Mouse (Mus musculus): ENCODE results near the gene Ubap1l. TPM values are rescaled to one million over a fixed set of nuclear protein-coding genes. Genes with fewer than 3 reads are reported as not detected.

The Ubap1l gene
- polyA plus RNA-seq, 1 experiment, result 10.3 TPM

- TF ChIP-seq CTCF (IDR thresholded peaks at IDR 0.05; ENCODE audit: borderline replicate concordance, extremely low read depth, insufficient read depth, insufficient read length), result no peak
- TF ChIP-seq POLR2A (IDR thresholded peaks at IDR 0.05; ENCODE audit: borderline replicate concordance, extremely low read depth, insufficient read depth, insufficient read length, poor library complexity, severe bottlenecking), result no peak
- peak; percentile 42 for DNase-seq (ENCODE audit: low read depth)
Measured at GRCm38 (mm10) chr9:65346476-65347111, 14.2 kb upstream of the Ubap1l start.

- DNase-seq (ENCODE audit: low read depth), result no peak
- no peak for TF ChIP-seq CTCF (IDR thresholded peaks at IDR 0.05; ENCODE audit: borderline replicate concordance, extremely low read depth, insufficient read depth, insufficient read length)
- no peak for TF ChIP-seq POLR2A (IDR thresholded peaks at IDR 0.05; ENCODE audit: borderline replicate concordance, extremely low read depth, insufficient read depth, insufficient read length, poor library complexity, severe bottlenecking)
Measured at GRCm38 (mm10) chr9:65347112-65347850, 13.6 kb upstream of the Ubap1l start.

- TF ChIP-seq POLR2A (IDR thresholded peaks at IDR 0.05; ENCODE audit: borderline replicate concordance, extremely low read depth, insufficient read depth, insufficient read length, poor library complexity, severe bottlenecking) (no peak), CTCF (IDR thresholded peaks at IDR 0.05; ENCODE audit: borderline replicate concordance, extremely low read depth, insufficient read depth, insufficient read length) (no peak)
- DNase-seq (ENCODE audit: low read depth), result no peak
Measured at GRCm38 (mm10) chr9:65353251-65353650, 7.6 kb upstream of the Ubap1l start.

GRCm38 (mm10) chr9:65356561-65356960 is 4.3 kb upstream of the Ubap1l start:
- no peak for TF ChIP-seq CTCF (IDR thresholded peaks at IDR 0.05; ENCODE audit: borderline replicate concordance, extremely low read depth, insufficient read depth, insufficient read length)
- TF ChIP-seq POLR2A (IDR thresholded peaks at IDR 0.05; ENCODE audit: borderline replicate concordance, extremely low read depth, insufficient read depth, insufficient read length, poor library complexity, severe bottlenecking), result no peak
- DNase-seq (ENCODE audit: low read depth), result no peak

GRCm38 (mm10) chr9:65356971-65357370 is 3.9 kb upstream of the Ubap1l start:
- TF ChIP-seq CTCF (IDR thresholded peaks at IDR 0.05; ENCODE audit: borderline replicate concordance, extremely low read depth, insufficient read depth, insufficient read length) (no peak), POLR2A (IDR thresholded peaks at IDR 0.05; ENCODE audit: borderline replicate concordance, extremely low read depth, insufficient read depth, insufficient read length, poor library complexity, severe bottlenecking) (no peak)
- no peak for DNase-seq (ENCODE audit: low read depth)

GRCm38 (mm10) chr9:65358956-65359480 is 1.8 kb upstream of the Ubap1l start:
- no peak for DNase-seq (ENCODE audit: low read depth)
- TF ChIP-seq POLR2A (IDR thresholded peaks at IDR 0.05; ENCODE audit: borderline replicate concordance, extremely low read depth, insufficient read depth, insufficient read length, poor library complexity, severe bottlenecking) (no peak), CTCF (IDR thresholded peaks at IDR 0.05; ENCODE audit: borderline replicate concordance, extremely low read depth, insufficient read depth, insufficient read length) (no peak)

- TF ChIP-seq POLR2A (IDR thresholded peaks at IDR 0.05; ENCODE audit: borderline replicate concordance, extremely low read depth, insufficient read depth, insufficient read length, poor library complexity, severe bottlenecking) (no peak), CTCF (IDR thresholded peaks at IDR 0.05; ENCODE audit: borderline replicate concordance, extremely low read depth, insufficient read depth, insufficient read length) (no peak)
Measured at GRCm38 (mm10) chr9:65363684-65364083, 2.8 kb downstream of the Ubap1l start.

GRCm38 (mm10) chr9:65365721-65366120 is 4.9 kb downstream of the Ubap1l start:
- no peak for DNase-seq (ENCODE audit: low read depth)
- no peak for TF ChIP-seq CTCF (IDR thresholded peaks at IDR 0.05; ENCODE audit: borderline replicate concordance, extremely low read depth, insufficient read depth, insufficient read length)
- TF ChIP-seq POLR2A (IDR thresholded peaks at IDR 0.05; ENCODE audit: borderline replicate concordance, extremely low read depth, insufficient read depth, insufficient read length, poor library complexity, severe bottlenecking), result no peak

More at GRCm38 (mm10) chr9:65363684-65364083, 2.8 kb downstream of the Ubap1l start:
- DNase-seq (ENCODE audit: low read depth), result no peak

GRCm38 (mm10) chr9:65371756-65372155 is 10.9 kb downstream of the Ubap1l start:
- TF ChIP-seq POLR2A (IDR thresholded peaks at IDR 0.05; ENCODE audit: borderline replicate concordance, extremely low read depth, insufficient read depth, insufficient read length, poor library complexity, severe bottlenecking), result no peak
- TF ChIP-seq CTCF (IDR thresholded peaks at IDR 0.05; ENCODE audit: borderline replicate concordance, extremely low read depth, insufficient read depth, insufficient read length), result no peak
- no peak for DNase-seq (ENCODE audit: low read depth)

GRCm38 (mm10) chr9:65372449-65372848 is 11.6 kb downstream of the Ubap1l start:
- DNase-seq (ENCODE audit: low read depth), result peak; percentile 16
- TF ChIP-seq POLR2A (IDR thresholded peaks at IDR 0.05; ENCODE audit: borderline replicate concordance, extremely low read depth, insufficient read depth, insufficient read length, poor library complexity, severe bottlenecking) (no peak), CTCF (IDR thresholded peaks at IDR 0.05; ENCODE audit: borderline replicate concordance, extremely low read depth, insufficient read depth, insufficient read length) (peak; percentile 35; the same call in 1 of the 2 replicates)

GRCm38 (mm10) chr9:65374468-65375162 is 13.8 kb downstream of the Ubap1l start:
- DNase-seq (ENCODE audit: low read depth), result no peak
- TF ChIP-seq POLR2A (IDR thresholded peaks at IDR 0.05; ENCODE audit: borderline replicate concordance, extremely low read depth, insufficient read depth, insufficient read length, poor library complexity, severe bottlenecking) (no peak), CTCF (IDR thresholded peaks at IDR 0.05; ENCODE audit: borderline replicate concordance, extremely low read depth, insufficient read depth, insufficient read length) (no peak)

Measured in brain, embryonic 14.5 days (tissue).